Mouse (Mus musculus): ENCODE results near the gene Chil4. TPM values are rescaled to one million over a fixed set of nuclear protein-coding genes. Genes with fewer than 3 reads are reported as not detected.
"Not testable (repeated sequence)": the region's sequence is repeated elsewhere in the genome, so short reads cannot be mapped to it uniquely, and the experiment has no call there.

Gene Chil4
- not detected in 2 replicates for total RNA-seq (2015; ENCODE audit: low replicate concordance)
- total RNA-seq (2017; ENCODE audit: low replicate concordance), result 1.1 TPM in 1 of 2 replicates, not detected in the other

- no peak for ATAC-seq (replicated peaks; ENCODE audit: low FRiP score, poor library complexity, severe bottlenecking)
Measured at GRCm38 (mm10) chr3:106219407-106219806, at the start of gene Chil4. Gene Chil4, minus strand, starts transcription at chr3:106219507.

GRCm38 (mm10) chr3:106265854-106266253 is 46.5 kb upstream of the Chil4 start:
- ATAC-seq (replicated peaks; ENCODE audit: low FRiP score, poor library complexity, severe bottlenecking), result no peak

- ATAC-seq (replicated peaks; ENCODE audit: low FRiP score, poor library complexity, severe bottlenecking), result no peak
Measured at GRCm38 (mm10) chr3:106264854-106265253, 45.5 kb upstream of the Chil4 start.

- not testable (repeated sequence) for ATAC-seq (replicated peaks; ENCODE audit: low FRiP score, poor library complexity, severe bottlenecking)
Measured at GRCm38 (mm10) chr3:106257076-106257475, 37.8 kb upstream of the Chil4 start.

GRCm38 (mm10) chr3:106252719-106253118 is 33.4 kb upstream of the Chil4 start:
- ATAC-seq (replicated peaks; ENCODE audit: low FRiP score, poor library complexity, severe bottlenecking), result no peak

GRCm38 (mm10) chr3:106250763-106251399 is 31.6 kb upstream of the Chil4 start:
- ATAC-seq (replicated peaks; ENCODE audit: low FRiP score, poor library complexity, severe bottlenecking), result not testable (repeated sequence)

GRCm38 (mm10) chr3:106247369-106247768 is 28.1 kb upstream of the Chil4 start:
- not testable (repeated sequence) for ATAC-seq (replicated peaks; ENCODE audit: low FRiP score, poor library complexity, severe bottlenecking)

- ATAC-seq (replicated peaks; ENCODE audit: low FRiP score, poor library complexity, severe bottlenecking), result not testable (repeated sequence)
Measured at GRCm38 (mm10) chr3:106240210-106240609, 20.9 kb upstream of the Chil4 start.

- no peak for ATAC-seq (replicated peaks; ENCODE audit: low FRiP score, poor library complexity, severe bottlenecking)
Measured at GRCm38 (mm10) chr3:106239196-106239791, 20.0 kb upstream of the Chil4 start.

GRCm38 (mm10) chr3:106223391-106223790 is 4.1 kb upstream of the Chil4 start:
- ATAC-seq (replicated peaks; ENCODE audit: low FRiP score, poor library complexity, severe bottlenecking), result not testable (repeated sequence)

GRCm38 (mm10) chr3:106221625-106222265 is 2.4 kb upstream of the Chil4 start:
- no peak for ATAC-seq (replicated peaks; ENCODE audit: low FRiP score, poor library complexity, severe bottlenecking)

- ATAC-seq (replicated peaks; ENCODE audit: low FRiP score, poor library complexity, severe bottlenecking), result not testable (repeated sequence)
Measured at GRCm38 (mm10) chr3:106218284-106218954, 888 bp downstream of the Chil4 start.

GRCm38 (mm10) chr3:106198030-106198429 is 21.3 kb downstream of the Chil4 start:
- ATAC-seq (replicated peaks; ENCODE audit: low FRiP score, poor library complexity, severe bottlenecking), result not testable (repeated sequence)

- not testable (repeated sequence) for ATAC-seq (replicated peaks; ENCODE audit: low FRiP score, poor library complexity, severe bottlenecking)
Measured at GRCm38 (mm10) chr3:106197246-106197645, 22.1 kb downstream of the Chil4 start.

GRCm38 (mm10) chr3:106196276-106196675 is 23.0 kb downstream of the Chil4 start:
- no peak for ATAC-seq (replicated peaks; ENCODE audit: low FRiP score, poor library complexity, severe bottlenecking)

GRCm38 (mm10) chr3:106195486-106195885 is 23.8 kb downstream of the Chil4 start:
- ATAC-seq (replicated peaks; ENCODE audit: low FRiP score, poor library complexity, severe bottlenecking), result no peak

- ATAC-seq (replicated peaks; ENCODE audit: low FRiP score, poor library complexity, severe bottlenecking), result no peak
Measured at GRCm38 (mm10) chr3:106187991-106188390, 31.3 kb downstream of the Chil4 start.

- no peak for ATAC-seq (replicated peaks; ENCODE audit: low FRiP score, poor library complexity, severe bottlenecking)
Measured at GRCm38 (mm10) chr3:106177509-106178189, 41.7 kb downstream of the Chil4 start.

- ATAC-seq (replicated peaks; ENCODE audit: low FRiP score, poor library complexity, severe bottlenecking), result not testable (repeated sequence)
Measured at GRCm38 (mm10) chr3:106174971-106175370, 44.3 kb downstream of the Chil4 start.

- ATAC-seq (replicated peaks; ENCODE audit: low FRiP score, poor library complexity, severe bottlenecking), result not testable (repeated sequence)
Measured at GRCm38 (mm10) chr3:106172506-106172905, 46.8 kb downstream of the Chil4 start.
